Mouse (Mus musculus) CH12.LX (cell line): ENCODE results near the gene Cep89. TPM values are rescaled to one million over a fixed set of nuclear protein-coding genes. Genes with fewer than 3 reads are reported as not detected.

Experiments
- DNase-seq: peaks from one replicate; pipeline ENCODE4 v3.0.0-alpha.2; 2013; ENCODE audit errors: extremely low read depth
- H3K27ac ChIP-seq: 2 replicates; pipeline ENCODE4 v1.5.1; 2012; ENCODE audit warnings: low read depth, mild to moderate bottlenecking, control low read depth, moderate library complexity; ENCODE audit not compliant: insufficient read depth
- H3K27me3 ChIP-seq: replicated peaks from 2 replicates; pipeline ENCODE3; 2012; ENCODE audit warnings: inconsistent platforms
- H3K36me3 ChIP-seq, 2 experiments: replicated peaks in 1 of 2; 2 replicates each; pipeline versions ENCODE3 to v1.6.1; 2012; ENCODE audit warnings: inconsistent platforms in 1 of 2, low read length in 1 of 2, mild to moderate bottlenecking in 1 of 2, mixed read lengths in 1 of 2, moderate library complexity in 1 of 2; ENCODE audit not compliant: control insufficient read depth in 1 of 2, insufficient read depth in 1 of 2
- H3K4me1 ChIP-seq, 2 experiments: 2 replicates each; pipeline ENCODE4 v1.6.1; 2012; ENCODE audit warnings: inconsistent platforms in 1 of 2, moderate library complexity in 1 of 2; ENCODE audit not compliant: insufficient read depth in 2 of 2, control insufficient read depth in 1 of 2
- H3K4me2 ChIP-seq: 2 replicates; pipeline ENCODE4 v1.6.1; 2012; ENCODE audit warnings: low read depth, mild to moderate bottlenecking, control low read depth; ENCODE audit not compliant: poor library complexity, insufficient read depth, severe bottlenecking
- H3K4me3 ChIP-seq, 3 experiments: fragments of 150-350 bp in 1 of 3; sonication (generic) in 1 of 3; replicated peaks in 1 of 3; 2 replicates each; pipeline versions ENCODE3 to v1.5.1; 2011 to 2012; ENCODE audit warnings: low read depth in 2 of 3, low read length in 2 of 3, mild to moderate bottlenecking in 2 of 3, moderate library complexity in 2 of 3, control low read depth in 1 of 3, improper control_type of control experiment in 1 of 3, inconsistent platforms in 1 of 3, mixed read lengths in 1 of 3; ENCODE audit not compliant: poor library complexity in 1 of 3
- H3K79me2 ChIP-seq: replicated peaks from 2 replicates; pipeline ENCODE4 v1.6.1; 2012; ENCODE audit warnings: mild to moderate bottlenecking, moderate library complexity; ENCODE audit not compliant: control insufficient read depth, poor library complexity, insufficient read depth, severe bottlenecking; ENCODE audit errors: extremely low read depth
- H3K9ac ChIP-seq: 2 replicates; pipeline ENCODE4 v1.6.1; 2012; ENCODE audit warnings: low read depth, mild to moderate bottlenecking, control low read depth, moderate library complexity; ENCODE audit not compliant: insufficient read depth
- H3K9me3 ChIP-seq: replicated peaks from 2 replicates; pipeline ENCODE3; 2012; ENCODE audit warnings: low read length, inconsistent platforms, mixed read lengths
- CHD1 ChIP-seq: IDR thresholded peaks from 2 replicates; pipeline ENCODE4 v1.6.1; 2012; ENCODE audit warnings: low read depth, low read length, improper control_type of control experiment, inconsistent platforms
- CHD2 ChIP-seq: IDR thresholded peaks from 2 replicates; pipeline ENCODE4 v1.6.1; 2011; ENCODE audit warnings: low read length, improper control_type of control experiment
- CTCF ChIP-seq, 2 experiments: IDR thresholded peaks in 1 of 2; conservative IDR thresholded peaks in 1 of 2; 2 replicates each; pipeline ENCODE4 v1.5.1; 2011 to 2012; ENCODE audit warnings: low read depth in 2 of 2, low read length in 2 of 2, improper control_type of control experiment in 1 of 2, inconsistent platforms in 1 of 2, mild to moderate bottlenecking in 1 of 2, moderate library complexity in 1 of 2
- ELF1 ChIP-seq: IDR thresholded peaks from 2 replicates; pipeline ENCODE4 v1.6.1; 2014; ENCODE audit warnings: low read depth, mild to moderate bottlenecking, inconsistent platforms, low read length, improper control_type of control experiment
- GABPA ChIP-seq: IDR thresholded peaks from 2 replicates; pipeline ENCODE4 v1.6.1; 2012; ENCODE audit warnings: low read depth, low read length, improper control_type of control experiment, inconsistent platforms; ENCODE audit not compliant: insufficient replicate concordance
- HCFC1 ChIP-seq: IDR thresholded peaks from 2 replicates; pipeline ENCODE4 v1.6.1; 2012; ENCODE audit warnings: low read depth, mild to moderate bottlenecking, inconsistent platforms, low read length, improper control_type of control experiment
- JUN ChIP-seq: IDR thresholded peaks from 2 replicates; pipeline ENCODE4 v1.6.1; 2011; ENCODE audit warnings: low read depth, mild to moderate bottlenecking, low read length, improper control_type of control experiment, moderate library complexity; ENCODE audit not compliant: insufficient read depth
- KAT2A ChIP-seq: IDR thresholded peaks from 2 replicates; pipeline ENCODE4 v1.6.1; 2012; ENCODE audit warnings: low read length, improper control_type of control experiment, inconsistent platforms; ENCODE audit not compliant: insufficient replicate concordance
- MAX ChIP-seq: IDR thresholded peaks from 2 replicates; pipeline ENCODE4 v1.6.1; 2011; ENCODE audit warnings: low read length, improper control_type of control experiment
- MAZ ChIP-seq: IDR thresholded peaks from 2 replicates; pipeline ENCODE4 v1.6.1; 2012; ENCODE audit warnings: low read depth, mild to moderate bottlenecking, inconsistent platforms, low read length, improper control_type of control experiment, moderate library complexity
- MXI1 ChIP-seq: IDR thresholded peaks from 2 replicates; pipeline ENCODE4 v1.6.1; 2011; ENCODE audit warnings: mild to moderate bottlenecking, low read depth, low read length, improper control_type of control experiment
- NRF1 ChIP-seq: IDR thresholded peaks from 2 replicates; pipeline ENCODE4 v1.6.1; 2014; ENCODE audit warnings: low read depth, mild to moderate bottlenecking, inconsistent platforms, low read length, improper control_type of control experiment, moderate library complexity
- POLR2A ChIP-seq: IDR thresholded peaks from 2 replicates; pipeline ENCODE4 v1.6.1; 2011; ENCODE audit warnings: low read depth, mild to moderate bottlenecking, improper control_type of control experiment, low read length
- RAD21 ChIP-seq: IDR thresholded peaks from 2 replicates; pipeline ENCODE4 v1.6.1; 2011; ENCODE audit warnings: low read depth, mild to moderate bottlenecking, low read length, improper control_type of control experiment, moderate library complexity
- RCOR1 ChIP-seq: conservative IDR thresholded peaks from 2 replicates; pipeline ENCODE4 v1.6.1; 2012; ENCODE audit warnings: low read depth, mild to moderate bottlenecking, inconsistent platforms, low read length, improper control_type of control experiment
- SIN3A ChIP-seq: IDR thresholded peaks from 2 replicates; pipeline ENCODE4 v1.6.1; 2012; ENCODE audit warnings: low read length, improper control_type of control experiment, inconsistent platforms
- SMC3 ChIP-seq: IDR thresholded peaks from 2 replicates; pipeline ENCODE4 v1.6.1; 2011; ENCODE audit warnings: low read depth, low read length, improper control_type of control experiment
- USF2 ChIP-seq: conservative IDR thresholded peaks from 2 replicates; pipeline ENCODE4 v1.6.1; 2011; ENCODE audit warnings: low read depth, low read length, improper control_type of control experiment
- ZC3H11A ChIP-seq: IDR thresholded peaks from 2 replicates; pipeline ENCODE4 v1.6.1; 2012; ENCODE audit warnings: low read depth, mild to moderate bottlenecking, inconsistent platforms, low read length, improper control_type of control experiment
- ZKSCAN1 ChIP-seq: IDR thresholded peaks from 2 replicates; pipeline ENCODE4 v1.6.1; 2012; ENCODE audit warnings: low read depth, inconsistent platforms, low read length, improper control_type of control experiment, borderline replicate concordance
- ZMIZ1 ChIP-seq: IDR thresholded peaks from 2 replicates; pipeline ENCODE4 v1.6.1; 2012; ENCODE audit warnings: low read depth, mild to moderate bottlenecking, inconsistent platforms, low read length, improper control_type of control experiment
- dilution Hi-C: fragments of 300-500 bp; cut with MboI; formaldehyde crosslinking; loops from 2 replicates; pipeline ENCODE4 v1.14.3; 2020; ENCODE audit warnings: low sequenced_read_pairs; ENCODE audit not compliant: extremely low pct_unique_long_range_greater_than_20kb, extremely low pct_ligation_motif_present
- in situ Hi-C: fragments of 300-500 bp; cut with MboI; formaldehyde crosslinking; loops from 3 replicates; pipeline ENCODE4 v1.14.3; 2019; ENCODE audit warnings: low sequenced_read_pairs, low pct_ligation_motif_present, low pct_unique_long_range_greater_than_20kb, mixed read lengths
- polyA plus RNA-seq: library from polyadenylated mRNA; unstranded; fragments of >175 nt; gene quantifications from 2 replicates; pipeline ENCODE4 v1.2.1, GENCODE M21; 2012; ENCODE audit warnings: low read depth; ENCODE audit not compliant: insufficient read length
- total RNA-seq, 2 experiments: library from RNA; depleted of rRNA; stranded (reverse); fragments of 300-350 nt in 1 of 2; fragments of >200 nt in 1 of 2; gene quantifications; 2 replicates each; pipeline ENCODE4 v1.2.3; 2012 to 2014

Gene Cep89
- total and polyA plus RNA-seq, 3 experiments, result 5.2 to 25.4 (median 12.6) TPM

DNA sequence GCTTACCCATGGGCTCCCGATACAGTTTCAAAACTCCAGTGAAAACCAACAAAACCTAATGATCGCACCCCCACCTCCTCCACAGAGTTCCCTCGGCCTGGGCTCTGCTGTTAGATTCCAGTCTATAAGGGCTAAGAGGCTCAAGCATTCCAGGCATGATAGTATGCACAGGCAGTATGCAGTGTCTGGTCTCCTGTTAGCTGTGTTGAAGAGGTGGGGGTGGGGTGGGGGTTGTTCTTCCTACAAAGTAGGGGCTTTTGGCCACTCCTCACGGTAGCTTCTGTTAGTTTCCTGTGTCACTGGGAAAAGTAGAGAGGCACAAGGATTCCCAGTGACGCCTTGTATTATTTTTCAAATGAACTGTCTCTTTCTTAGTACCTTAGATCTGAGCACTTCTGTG is 34.6 kb upstream of the Cep89 start:
- no peaks in the 10 kb centered on the region for H3K4me1 ChIP-seq
- H3K9me3 ChIP-seq, result no peaks in the 10 kb centered on the region
- H3K36me3 ChIP-seq, result no peaks in the 10 kb centered on the region
- dilution Hi-C loops, result no loop called here
- DNase-seq, result no peak
- no peak overlapping the region for H3K4me3 ChIP-seq
- no peak overlapping the region for H3K9ac ChIP-seq
- TF ChIP-seq MAZ (no peak), RAD21 (no peak), ZKSCAN1 (no peak)
- H3K27ac ChIP-seq, result no peak overlapping the region
- peaks cover 11% of the 10 kb centered on the region for H3K27me3 ChIP-seq
- in situ Hi-C loops, result no loop called here
- H3K79me2 ChIP-seq, result no peaks in the 10 kb centered on the region
- H3K4me2 ChIP-seq, result peak overlapping the region; percentile 12; the same call in 1 of the 2 replicates

DNA sequence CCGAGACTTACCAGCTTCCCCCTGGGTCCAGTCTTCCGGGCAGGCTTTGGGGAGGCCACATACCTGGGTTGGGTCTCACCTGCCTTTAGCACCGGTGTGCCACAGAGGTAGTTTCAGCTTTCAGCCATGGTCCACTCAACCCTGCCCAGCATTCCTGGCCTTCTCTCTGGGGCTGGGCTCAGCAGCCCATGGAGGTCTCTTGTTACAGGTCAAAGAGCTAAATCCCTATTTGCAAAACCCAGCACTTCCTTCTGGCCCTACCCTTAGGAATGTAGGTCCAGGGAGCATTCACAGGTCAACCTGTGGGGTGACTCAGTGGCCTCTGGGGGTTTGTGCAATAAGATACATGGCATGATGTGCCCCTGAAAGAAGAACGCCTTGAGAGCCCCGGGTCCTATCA is 34.0 kb upstream of the Cep89 start:
- no peaks in the 10 kb centered on the region for H3K9me3 ChIP-seq
- in situ Hi-C loops, result no loop called here
- TF ChIP-seq POLR2A, result no peak
- TF ChIP-seq NRF1, result no peak
- TF ChIP-seq ZMIZ1, result no peak
- TF ChIP-seq CHD2, result no peak
- no peak for TF ChIP-seq SIN3A
- no peak for TF ChIP-seq MXI1
- no peak for TF ChIP-seq RCOR1
- TF ChIP-seq CTCF (conservative IDR thresholded peaks at IDR 0.05 in 1 of 2, IDR thresholded peaks at IDR 0.05 in 1 of 2; ENCODE audit: low read depth in 2 of 2, low read length in 2 of 2), result no peak
- no peak for TF ChIP-seq KAT2A
- TF ChIP-seq MAX, result no peak
- TF ChIP-seq ELF1, result no peak
- TF ChIP-seq SMC3, result no peak
- TF ChIP-seq JUN, result no peak
- no peak for TF ChIP-seq CHD1
- no peak for TF ChIP-seq HCFC1
- TF ChIP-seq GABPA, result no peak
- no peak for TF ChIP-seq ZC3H11A
- TF ChIP-seq USF2, result no peak
- TF ChIP-seq, all 38 proteins: peak for 0
- dilution Hi-C loops, result no loop called here
- Histone ChIP-seq H3K9ac (no peak overlapping the region), H3K4me3 (no peak overlapping the region), H3K4me2 (no peak overlapping the region), H3K4me1 (no peaks in the 10 kb centered on the region), H3K27me3 (peaks cover 11% of the 10 kb centered on the region), H3K79me2 (no peaks in the 10 kb centered on the region), H3K36me3 (no peaks in the 10 kb centered on the region), H3K27ac (no peak overlapping the region)
- no peak for DNase-seq
